Mouse (Mus musculus) heart, postnatal 25 days (tissue): ENCODE data around the gene Lim2. TPM values are rescaled to one million over a fixed set of nuclear protein-coding genes. Genes with fewer than 3 reads are reported as not detected.
"Not testable (repeated sequence)": the region's sequence is repeated elsewhere in the genome, so short reads cannot be mapped to it uniquely, and the experiment has no call there.

Experiments used
- DNase-seq: peaks from one replicate; pipeline ENCODE4 v3.0.0; 2022; ENCODE audit warnings: low spot score
- intact Hi-C: fragments of 180-260 bp; cut with DNase I; formaldehyde crosslinking; loops from one replicate; pipeline ENCODE4 v1.15.1; 2025
- total RNA-seq, 2 experiments: library from RNA; stranded (reverse); gene quantifications; 2 replicates each; pipeline ENCODE4 v1.2.3; 2021

Gene Lim2
- not detected for total RNA-seq

DNA sequence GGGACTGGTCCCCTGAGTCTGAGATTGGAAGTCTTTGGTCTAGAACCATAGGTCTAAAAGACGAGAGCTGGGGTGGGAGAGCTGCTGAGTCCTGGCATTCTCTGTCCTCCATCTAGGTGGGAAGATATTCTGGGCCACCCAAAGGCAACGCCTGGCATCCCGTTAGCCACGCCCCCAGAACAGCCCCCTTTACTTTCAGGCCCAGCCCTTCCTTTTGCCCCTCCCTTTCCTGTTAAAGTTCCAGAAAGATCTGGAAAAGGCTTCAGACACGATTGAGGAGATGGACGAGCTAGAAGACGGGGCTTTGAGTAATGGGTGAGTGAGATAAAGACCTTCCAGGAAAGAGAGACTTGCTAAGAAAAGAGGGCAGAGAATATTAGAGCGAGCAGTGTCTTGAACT lies at the start of gene Lim2:
TSS of gene Lim2 (plus strand) at position 265 of the 400 bp plus-strand sequence.
- DNase-seq, result no peak
- intact Hi-C loops, result no loop called here

DNA sequence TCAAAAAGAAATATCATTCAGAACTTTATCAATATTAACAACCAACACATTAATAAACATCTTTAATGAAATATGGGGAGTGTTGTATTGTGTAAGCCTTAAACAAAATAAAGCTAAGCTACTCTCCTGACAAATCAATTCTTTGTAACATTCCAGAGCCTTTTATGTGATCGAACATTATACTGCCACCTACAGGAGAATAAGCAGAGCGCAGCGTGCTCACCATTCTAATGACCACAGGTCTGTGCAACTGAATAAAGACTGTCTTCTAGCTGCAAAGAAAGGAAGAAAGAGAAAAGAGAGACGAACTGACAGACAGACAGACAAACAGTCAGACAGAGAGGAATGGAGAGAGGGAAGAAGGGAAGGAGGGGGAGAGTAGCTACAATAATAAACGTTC lies 49.2 kb upstream of the Lim2 start:
- intact Hi-C loops, result loop anchor here (5.0 kb wide), 1 partner anchor 96 kb away; no protein-coding TSS in a partner anchor
- no peak for DNase-seq

DNA sequence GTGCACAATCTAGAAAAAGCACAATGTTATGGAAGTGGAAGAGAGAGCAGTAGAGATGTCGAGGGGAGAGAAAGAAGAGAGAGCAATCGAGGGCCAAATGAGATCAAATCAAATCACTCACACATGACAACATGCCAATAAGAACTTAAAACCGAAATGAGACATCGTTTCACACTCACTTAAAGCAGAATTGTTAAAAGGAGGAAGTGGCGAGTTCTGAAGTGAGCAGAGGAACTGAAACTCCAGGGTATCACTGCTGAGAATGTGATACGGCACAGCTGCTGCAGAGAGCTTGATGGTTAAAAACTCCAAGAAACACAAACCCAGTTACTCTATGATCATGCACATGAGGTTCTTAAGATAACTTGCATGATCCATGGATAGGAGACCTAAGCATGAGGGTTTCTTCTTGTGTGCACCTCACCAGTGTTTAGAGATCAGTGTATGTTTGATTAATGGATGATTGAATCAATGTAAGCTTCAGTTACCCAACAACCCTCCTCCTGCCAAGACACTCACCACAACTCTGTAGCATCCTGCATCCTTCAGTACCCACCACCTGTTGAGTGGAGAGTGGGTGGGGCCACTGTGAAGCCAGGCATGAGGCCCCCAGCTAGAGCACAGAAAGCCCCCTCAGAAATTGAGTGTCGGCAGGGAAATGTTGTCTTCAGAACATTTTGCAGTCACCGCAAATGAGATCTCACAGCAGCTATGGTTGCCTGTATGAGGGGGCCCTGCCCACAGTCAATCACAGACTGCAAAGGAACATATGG lies 34.9 kb upstream of the Lim2 start:
- no peak for DNase-seq

DNA sequence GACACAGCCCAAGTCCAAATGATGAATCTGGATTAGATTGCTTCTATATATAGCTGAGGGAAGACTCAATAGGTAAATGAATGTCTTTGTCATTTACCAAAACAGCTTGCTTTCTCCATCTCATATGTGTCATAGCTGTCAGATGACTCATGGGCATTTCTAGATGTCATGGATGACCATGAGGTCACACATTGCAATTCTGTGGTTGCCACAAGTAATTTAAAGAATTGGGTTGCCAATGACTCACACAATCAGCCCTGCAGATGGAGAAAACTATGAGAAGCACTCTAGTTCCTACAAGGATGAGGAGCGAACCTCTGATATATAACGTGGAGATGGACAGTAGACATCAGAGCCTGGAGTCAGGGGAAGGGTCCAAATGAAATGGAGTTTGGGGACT lies 28.0 kb upstream of the Lim2 start:
- intact Hi-C loops, result no loop called here
- DNase-seq, result no peak

More for the DNA sequence above, 34.9 kb upstream of the Lim2 start:
- intact Hi-C loops, result no loop called here

DNA sequence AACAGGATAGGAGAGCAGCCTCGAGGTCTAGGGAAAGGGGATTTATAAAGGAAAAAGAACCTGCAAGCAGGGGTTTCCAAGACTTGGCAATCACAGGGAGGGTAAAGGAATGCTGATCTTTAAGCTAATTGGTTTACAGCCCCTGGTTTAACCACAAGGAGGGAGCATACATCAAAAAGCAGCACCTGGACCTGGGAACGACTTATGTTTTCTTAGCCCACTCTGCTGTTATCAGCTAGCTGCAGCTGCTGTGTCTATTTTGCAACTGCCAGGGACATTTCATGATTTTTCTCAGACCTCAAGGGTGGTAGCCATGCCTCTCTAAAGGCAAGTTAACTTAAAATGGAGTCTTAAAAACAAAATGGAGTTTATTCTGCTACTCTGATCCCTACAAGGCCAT lies 24.8 kb upstream of the Lim2 start:
- intact Hi-C loops, result no loop called here
- no peak for DNase-seq

DNA sequence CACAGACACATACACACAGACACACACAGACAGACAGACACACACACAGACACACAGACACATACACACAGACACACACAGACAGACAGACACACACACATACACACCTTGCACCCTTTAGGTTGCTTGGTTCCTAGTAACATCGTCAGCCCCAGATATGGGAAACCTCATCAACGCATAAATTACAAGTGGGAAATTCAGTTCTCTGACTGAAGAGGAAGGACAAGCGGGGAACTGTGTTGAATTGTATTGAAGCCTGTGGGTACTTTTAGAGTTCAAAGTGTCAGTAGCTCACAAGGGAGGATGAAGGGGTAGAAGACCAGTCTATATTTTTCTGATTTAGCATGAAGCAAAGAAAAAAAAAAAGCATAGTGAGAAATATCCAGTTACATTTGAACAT lies 19.9 kb upstream of the Lim2 start:
- DNase-seq, result no peak
- intact Hi-C loops, result no loop called here

DNA sequence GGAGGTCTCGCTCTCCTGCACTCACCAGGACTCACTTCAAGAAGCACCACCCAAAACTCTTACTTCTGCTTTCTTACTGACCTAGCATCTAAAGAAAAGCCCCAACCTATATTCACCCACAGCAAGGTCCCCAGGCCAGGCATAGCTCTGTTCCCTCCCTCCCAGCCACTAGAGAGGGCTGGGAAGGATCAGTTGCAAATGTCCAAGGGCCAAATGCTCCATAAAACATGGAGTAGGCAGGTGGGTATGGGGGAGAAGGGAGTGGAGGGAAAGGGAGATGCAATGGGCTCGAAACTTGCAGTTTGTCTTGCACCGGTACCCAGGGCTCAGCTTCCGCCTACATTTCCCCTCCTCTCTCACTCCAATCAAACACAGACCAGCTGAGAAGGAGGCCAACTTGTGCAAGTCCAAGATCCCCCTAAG lies 19.3 kb upstream of the Lim2 start, which contains the start of gene Siglecg:
TSS of gene Siglecg (plus strand) at position 74 of the 423 bp plus-strand sequence.
- DNase-seq, result no peak
- intact Hi-C loops, result no loop called here

DNA sequence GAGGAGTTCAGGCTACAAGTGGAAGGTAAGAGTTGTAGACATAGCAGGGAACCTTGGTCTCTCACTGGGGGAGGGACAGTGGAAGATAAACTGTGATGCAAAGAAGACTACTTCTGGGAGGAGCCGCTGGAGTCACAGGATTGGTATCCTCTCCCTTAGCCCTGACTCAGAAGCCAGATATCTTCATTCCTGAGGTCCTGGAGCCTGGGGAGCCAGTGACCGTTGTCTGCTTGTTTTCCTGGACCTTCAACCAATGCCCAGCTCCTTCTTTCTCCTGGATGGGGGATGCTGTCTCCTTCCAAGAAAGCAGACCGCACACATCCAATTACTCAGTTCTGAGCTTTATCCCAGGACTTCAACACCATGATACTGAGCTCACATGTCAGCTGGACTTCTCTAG lies 18.4 kb upstream of the Lim2 start:
- intact Hi-C loops, result no loop called here
- no peak for DNase-seq

DNA sequence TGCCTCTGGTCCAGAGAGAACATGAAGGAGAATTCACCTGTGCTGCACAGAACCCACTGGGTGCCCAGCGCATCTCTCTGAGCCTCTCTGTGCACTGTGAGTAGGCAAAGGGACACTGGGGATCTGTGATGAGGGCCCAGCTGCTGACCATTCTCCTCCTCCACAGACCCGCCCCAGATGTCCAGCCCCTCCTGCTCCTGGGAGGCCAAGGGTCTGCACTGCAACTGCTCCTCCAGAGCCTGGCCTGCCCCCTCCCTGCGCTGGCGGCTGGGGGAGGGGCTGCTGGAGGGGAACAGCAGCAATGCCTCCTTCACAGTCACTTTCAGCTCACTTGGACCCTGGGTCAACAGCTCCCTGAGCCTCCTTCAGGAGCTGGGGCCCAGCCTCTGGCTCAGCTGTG lies 15.7 kb upstream of the Lim2 start:
- intact Hi-C loops, DNase-seq: not testable (repeated sequence)

DNA sequence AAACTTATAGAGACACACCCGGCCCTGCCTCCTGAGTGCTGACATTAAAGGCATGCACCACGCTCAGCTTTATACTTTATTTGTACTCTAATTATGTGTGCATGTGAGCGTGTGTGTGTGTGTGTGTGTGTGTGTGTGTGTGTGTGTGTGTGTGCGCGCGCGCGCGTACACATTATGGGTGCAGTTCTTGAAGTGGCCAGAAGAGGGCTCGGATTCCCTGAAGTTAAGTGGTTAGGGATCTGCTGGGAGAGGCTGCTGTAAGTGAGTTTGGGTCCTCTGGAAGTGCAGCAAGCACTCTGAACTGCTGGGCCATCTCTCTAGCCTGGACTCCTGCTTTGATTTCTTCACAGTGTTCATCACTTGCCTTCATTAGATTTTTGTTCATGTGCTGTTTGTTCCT lies 10.2 kb upstream of the Lim2 start:
- intact Hi-C loops, result no loop called here
- DNase-seq, result no peak

DNA sequence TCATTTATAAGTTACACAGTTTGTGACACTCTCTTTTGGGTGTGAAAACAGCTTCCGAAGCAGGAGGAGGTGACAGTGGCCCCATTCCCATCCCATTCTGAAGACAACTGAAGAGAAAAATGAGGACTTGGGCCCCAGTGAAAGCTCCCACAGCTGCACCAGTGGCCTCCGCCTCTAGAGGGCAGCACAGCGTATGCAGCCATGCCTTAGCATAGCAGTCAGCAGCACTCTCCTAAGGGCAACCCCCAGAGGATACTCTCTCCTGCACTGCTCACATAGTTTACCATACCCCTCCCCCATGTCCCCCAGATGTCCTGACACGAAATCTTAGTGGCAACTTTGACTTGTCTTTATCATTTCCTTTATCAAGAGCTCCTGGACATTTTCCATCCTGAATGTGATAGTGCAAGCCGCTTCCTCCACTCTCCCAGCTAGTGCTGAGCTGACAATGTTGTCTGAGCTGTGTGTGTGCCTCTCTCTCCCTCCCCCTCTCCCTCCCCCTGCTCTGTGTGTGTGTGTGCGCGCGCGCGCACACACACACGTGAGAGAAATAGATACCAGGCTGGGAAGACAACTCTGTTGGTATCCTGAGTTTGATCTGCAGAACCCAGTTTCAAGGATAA lies 4.4 kb upstream of the Lim2 start:
- intact Hi-C loops, result loop anchor here (1.0 kb wide), 1 partner anchor 43 kb away; no protein-coding TSS in a partner anchor
- DNase-seq, result peak; percentile 49

DNA sequence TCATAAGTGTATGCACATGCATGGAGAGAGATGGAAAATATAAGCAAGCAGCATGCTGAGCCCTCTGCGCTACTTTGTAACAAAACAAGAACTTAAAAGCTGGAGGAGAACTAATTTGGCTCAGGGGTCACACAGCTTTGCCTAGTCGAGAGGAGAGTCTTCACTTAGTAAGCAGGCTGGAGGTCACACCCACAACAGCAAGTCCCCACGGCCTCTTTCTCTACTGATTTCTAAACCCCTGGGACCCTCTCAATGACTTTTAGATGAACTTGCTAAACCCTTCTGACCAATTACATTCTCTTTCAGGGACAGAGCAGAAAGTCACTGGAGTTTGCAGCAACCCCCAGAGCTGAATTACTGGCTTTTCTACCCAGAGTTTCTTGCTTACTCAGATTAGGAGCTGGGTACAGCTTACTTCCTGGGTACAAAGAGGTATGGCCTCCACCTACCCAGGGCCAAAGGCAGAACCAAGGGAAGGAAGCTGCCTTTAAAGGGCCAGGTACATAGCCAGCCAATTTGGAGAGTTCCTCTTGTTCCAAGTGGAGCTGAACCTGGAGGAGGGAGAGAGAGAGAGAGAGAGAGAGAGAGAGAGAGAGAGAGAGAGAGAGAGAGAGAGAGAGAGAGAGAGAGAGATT lies 3.4 kb upstream of the Lim2 start:
- no peak for DNase-seq
- intact Hi-C loops, result loop anchor here (1.0 kb wide), 1 partner anchor 42 kb away; no protein-coding TSS in a partner anchor

DNA sequence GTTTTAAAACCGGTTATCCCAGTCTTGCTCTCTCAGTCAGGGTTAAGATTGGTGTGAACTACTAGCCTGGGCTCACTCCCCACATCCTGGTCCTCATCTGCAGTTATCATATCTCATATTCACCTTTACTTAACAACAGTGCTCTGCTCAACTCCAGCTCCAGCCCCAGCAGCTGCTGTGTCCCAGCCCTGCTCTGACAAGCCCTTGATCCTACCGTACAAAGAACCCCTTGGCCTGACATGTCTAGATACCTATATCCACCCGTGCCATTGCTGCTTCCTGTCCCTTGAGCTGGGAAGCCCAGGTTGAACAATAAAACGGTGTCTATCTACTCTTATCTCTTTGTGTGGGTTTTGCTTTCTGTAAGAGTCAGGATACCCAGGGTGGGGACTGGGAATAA lies 2.0 kb downstream of the Lim2 start:
- intact Hi-C loops, result no loop called here
- no peak for DNase-seq

DNA sequence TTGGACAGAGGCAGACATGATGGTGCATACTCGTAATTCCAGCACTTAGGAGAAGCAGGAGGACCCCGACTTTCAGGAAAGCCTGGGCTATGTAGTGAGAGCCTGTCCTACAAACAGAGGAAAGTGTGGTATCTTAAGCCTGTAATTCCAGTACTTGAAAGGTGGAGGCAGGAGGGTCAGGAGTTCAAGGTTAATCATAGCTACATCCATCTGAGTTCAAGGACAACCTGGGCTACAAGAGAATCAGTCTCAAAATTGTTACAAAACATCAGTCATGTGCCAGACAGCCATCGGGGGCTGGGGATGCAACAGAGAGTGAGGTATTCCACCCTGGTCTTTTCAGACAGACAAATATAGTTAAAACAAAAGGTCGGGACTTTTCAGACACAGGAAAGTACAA lies 5.4 kb downstream of the Lim2 start:
- intact Hi-C loops, result no loop called here
- no peak for DNase-seq

DNA sequence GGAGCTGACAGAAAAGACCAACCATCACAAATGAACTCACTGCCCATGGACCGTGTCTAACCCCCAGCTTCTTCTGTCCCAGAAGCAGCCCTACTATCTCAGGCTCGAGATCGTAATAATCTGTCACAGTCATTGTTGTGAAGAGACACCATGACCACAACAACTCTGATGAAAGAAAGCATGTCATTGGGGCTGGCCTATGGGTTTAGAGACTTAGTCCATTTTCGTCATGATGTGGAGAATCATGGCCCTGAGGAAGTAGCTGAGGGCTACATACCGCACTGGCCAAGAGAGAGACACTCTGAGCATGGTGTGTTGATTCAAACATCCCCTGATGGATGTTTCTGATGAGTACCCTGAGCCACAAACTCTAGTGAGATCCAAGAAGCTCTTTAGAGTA lies 7.2 kb downstream of the Lim2 start:
- intact Hi-C loops, result no loop called here
- no peak for DNase-seq

DNA sequence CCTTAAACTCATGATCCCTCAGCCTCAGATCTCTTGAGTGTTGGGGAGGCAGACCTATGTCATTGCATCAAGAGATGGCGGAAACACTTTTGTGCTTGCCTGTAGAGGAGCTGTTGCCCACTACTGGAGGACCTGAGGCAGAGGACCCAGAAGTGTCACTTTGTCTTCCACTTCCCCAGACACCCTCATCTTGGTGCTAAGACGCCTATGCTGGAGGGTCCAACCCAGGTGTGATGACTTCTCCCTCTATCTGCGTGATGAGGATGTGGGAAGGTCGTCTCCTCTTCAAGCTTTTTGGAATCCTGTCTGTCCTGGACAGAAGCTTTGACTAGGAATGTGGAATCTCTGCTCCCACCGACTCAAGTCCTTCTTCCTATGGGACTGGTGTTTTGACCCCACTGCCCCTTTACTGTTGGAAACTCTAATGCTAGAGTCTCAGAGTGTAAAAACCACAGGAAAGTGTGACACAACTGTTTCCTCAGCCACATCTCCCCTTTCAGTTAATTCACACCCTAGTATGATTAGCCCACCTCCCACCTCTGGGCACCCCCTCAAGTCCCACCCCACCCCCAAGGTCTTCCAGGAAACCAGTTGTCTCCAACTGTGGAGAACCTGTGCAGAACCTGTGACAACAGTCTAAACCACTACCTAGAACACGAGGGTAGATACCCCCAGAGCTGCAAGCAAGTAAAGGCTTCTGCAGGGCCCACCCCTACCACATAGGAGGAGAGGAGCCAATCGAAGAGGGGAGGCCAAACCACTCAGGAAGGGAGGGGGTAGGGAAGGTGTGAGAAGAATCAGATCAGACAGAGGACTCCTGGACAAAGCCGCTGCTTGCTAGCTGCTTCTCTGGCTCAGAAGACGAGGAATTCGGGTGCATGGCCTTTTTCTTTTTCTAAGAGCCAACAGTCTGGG lies 9.1 kb downstream of the Lim2 start, which contains the start of gene Nkg7:
TSS of gene Nkg7 (plus strand) at position 733 of the 915 bp plus-strand sequence.
- no peak for DNase-seq
- intact Hi-C loops, result no loop called here

DNA sequence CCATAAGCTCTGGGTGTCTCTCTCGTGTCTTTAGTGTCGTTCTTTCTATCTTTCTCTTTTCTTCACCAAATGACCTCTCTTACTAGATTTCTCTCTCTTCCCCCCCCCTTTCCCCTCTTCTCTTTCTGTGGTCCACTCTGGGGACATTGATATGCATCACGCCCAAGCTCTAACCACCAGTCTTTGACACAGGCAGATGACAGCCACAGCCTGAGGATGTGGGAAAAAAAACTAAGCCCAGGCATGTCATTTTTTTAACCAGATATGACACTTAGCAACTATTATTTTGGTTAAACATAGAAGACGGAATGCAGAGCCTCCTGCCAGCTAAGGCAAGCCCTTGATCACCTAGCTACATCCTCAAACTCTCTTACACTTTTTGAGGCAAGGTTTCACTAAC lies 11.1 kb downstream of the Lim2 start:
- DNase-seq, result no peak
- intact Hi-C loops, result no loop called here

DNA sequence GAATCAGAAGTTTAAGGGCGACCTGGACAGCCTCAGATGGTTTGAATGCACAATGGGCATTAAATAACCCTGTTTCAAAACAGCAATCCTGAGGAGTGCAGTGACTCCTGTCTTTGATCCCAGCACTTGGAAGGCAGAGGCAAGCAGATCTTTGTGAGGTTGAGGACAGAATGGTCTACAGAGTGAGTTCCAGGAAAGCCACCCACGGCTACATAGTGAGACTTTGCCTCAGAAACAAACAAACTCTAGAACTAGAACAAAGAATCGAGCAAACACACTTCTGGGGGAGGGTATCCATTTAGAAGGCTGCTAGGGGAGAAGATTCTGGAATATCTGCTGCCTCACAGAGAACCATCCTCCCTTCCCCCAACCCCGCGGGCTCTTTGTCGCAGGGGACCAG lies 13.0 kb downstream of the Lim2 start, which contains the start of gene Cldnd2:
TSS of gene Cldnd2 (plus strand) at position 301 of the 400 bp plus-strand sequence.
- no peak for DNase-seq

DNA sequence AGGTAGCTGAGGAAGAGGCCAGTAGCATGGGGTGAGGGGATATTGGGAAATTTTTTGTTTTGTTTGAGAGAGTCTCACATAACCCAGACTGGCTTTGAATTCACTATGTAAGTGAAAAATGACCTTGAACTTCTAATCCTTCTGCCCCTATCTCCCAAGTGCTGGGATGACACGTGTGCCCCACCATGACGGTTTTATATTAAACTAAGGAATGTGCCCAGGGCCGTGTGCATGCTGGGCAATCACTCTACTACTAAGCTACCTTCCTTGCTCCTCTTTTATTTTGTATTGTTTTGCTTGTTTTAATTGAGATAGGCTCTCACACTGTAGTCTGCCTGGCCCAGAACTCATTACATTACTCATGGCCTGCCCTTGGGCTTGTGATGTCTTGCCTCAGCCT lies 13.6 kb downstream of the Lim2 start:
- intact Hi-C loops, result loop anchor here (5.0 kb wide), 1 partner anchor 129 kb away; the partner anchor contains the start of gene Zfp715

More for the DNA sequence above, 13.0 kb downstream of the Lim2 start, which contains the start of gene Cldnd2:
- intact Hi-C loops, result loop anchor here (5.0 kb wide), 1 partner anchor 128 kb away; the partner anchor contains the start of gene Zfp715

More for the DNA sequence above, 13.6 kb downstream of the Lim2 start:
- DNase-seq, result no peak
